Mouse (Mus musculus): ENCODE measurements around the gene Sec22a. TPM values are rescaled to one million over a fixed set of nuclear protein-coding genes. Genes with fewer than 3 reads are reported as not detected.
A peak's percentile ranks its signal among the peaks of the same experiment; 100 is the strongest.

Gene Sec22a
- total and polyA plus RNA-seq, 2 experiments from 2014 or later: 12.7 to 31.9 TPM

GRCm38 (mm10) chr16:35310551-35311110, 53.1 kb downstream of the Sec22a start:
- H3K27ac ChIP-seq (ENCODE audit: low read depth): no peak overlapping the region
- no peak overlapping the region for H3K4me2 ChIP-seq (ENCODE audit: low read depth, low read length)
- peaks cover 18% of the 10 kb centered on the region; the same call in 1 of the 2 replicates for H3K36me3 ChIP-seq (replicated peaks; ENCODE audit: control insufficient read depth, insufficient read depth, low read length)
- 14% methylated on average over 2 of the region's 2 CpGs for WGBS
- H3K9me3 ChIP-seq (replicated peaks; ENCODE audit: control insufficient read depth, low read length): no peaks in the 10 kb centered on the region
- H3K27me3 ChIP-seq (ENCODE audit: control insufficient read depth, insufficient read depth, low read length): no peaks in the 10 kb centered on the region
- no peak for DNase-seq (ENCODE audit: low spot score)
- peaks cover 38% of the 10 kb centered on the region for H3K4me1 ChIP-seq (ENCODE audit: control insufficient read depth, insufficient read depth)
- TF ChIP-seq CTCF (IDR thresholded peaks at IDR 0.05; ENCODE audit: low read depth): no peak
- TF ChIP-seq EP300 (IDR thresholded peaks at IDR 0.05; ENCODE audit: low read depth): no peak
- no peak overlapping the region for H3K4me3 ChIP-seq (ENCODE audit: low read depth, low read length)
- no peak for ATAC-seq (ENCODE audit: insufficient read depth, low read depth)
- no peak overlapping the region for H3K9ac ChIP-seq (replicated peaks; ENCODE audit: low read depth, low read length)

- Histone ChIP-seq H3K9me3 (replicated peaks; ENCODE audit: control insufficient read depth, low read length) (no peaks in the 10 kb centered on the region), H3K4me3 (ENCODE audit: low read depth, low read length) (no peak overlapping the region), H3K9ac (replicated peaks; ENCODE audit: low read depth, low read length) (no peak overlapping the region), H3K4me1 (ENCODE audit: control insufficient read depth, insufficient read depth) (peaks cover 38% of the 10 kb centered on the region), H3K4me2 (ENCODE audit: low read depth, low read length) (no peak overlapping the region), H3K36me3 (replicated peaks; ENCODE audit: control insufficient read depth, insufficient read depth, low read length) (peaks cover 26% of the 10 kb centered on the region; the same call in 1 of the 2 replicates), H3K27me3 (ENCODE audit: control insufficient read depth, insufficient read depth, low read length) (no peaks in the 10 kb centered on the region), H3K27ac (ENCODE audit: low read depth) (no peak overlapping the region)
- ATAC-seq (ENCODE audit: insufficient read depth, low read depth) (no peak), DNase-seq (ENCODE audit: low spot score) (no peak)
- TF ChIP-seq CTCF (IDR thresholded peaks at IDR 0.05; ENCODE audit: low read depth): no peak
- TF ChIP-seq EP300 (IDR thresholded peaks at IDR 0.05; ENCODE audit: low read depth): no peak
- WGBS: 80% methylated on average over 4 of the region's 4 CpGs
Observed at GRCm38 (mm10) chr16:35309634-35310033, 54.1 kb downstream of the Sec22a start.

GRCm38 (mm10) chr16:35308486-35309143, 55.1 kb downstream of the Sec22a start:
- Histone ChIP-seq H3K9me3 (replicated peaks; ENCODE audit: control insufficient read depth, low read length) (no peaks in the 10 kb centered on the region), H3K36me3 (replicated peaks; ENCODE audit: control insufficient read depth, insufficient read depth, low read length) (peaks cover 32% of the 10 kb centered on the region), H3K27ac (ENCODE audit: low read depth) (peak overlapping the region; percentile 70; the same call in 1 of the 2 replicates), H3K4me1 (ENCODE audit: control insufficient read depth, insufficient read depth) (peaks cover 38% of the 10 kb centered on the region), H3K27me3 (ENCODE audit: control insufficient read depth, insufficient read depth, low read length) (no peaks in the 10 kb centered on the region), H3K4me3 (ENCODE audit: low read depth, low read length) (no peak overlapping the region), H3K4me2 (ENCODE audit: low read depth, low read length) (no peak overlapping the region), H3K9ac (replicated peaks; ENCODE audit: low read depth, low read length) (no peak overlapping the region)
- ATAC-seq (ENCODE audit: insufficient read depth, low read depth) (no peak), DNase-seq (ENCODE audit: low spot score) (no peak)
- 77% methylated on average over 6 of the region's 6 CpGs for whole genome bisulfite sequencing
- TF ChIP-seq EP300 (IDR thresholded peaks at IDR 0.05; ENCODE audit: low read depth) (no peak), CTCF (IDR thresholded peaks at IDR 0.05; ENCODE audit: low read depth) (no peak)

- H3K36me3 ChIP-seq (replicated peaks; ENCODE audit: control insufficient read depth, insufficient read depth, low read length): peaks cover 32% of the 10 kb centered on the region
- no peaks in the 10 kb centered on the region for H3K9me3 ChIP-seq (replicated peaks; ENCODE audit: control insufficient read depth, low read length)
- H3K27me3 ChIP-seq (ENCODE audit: control insufficient read depth, insufficient read depth, low read length): no peaks in the 10 kb centered on the region
- TF ChIP-seq CTCF (IDR thresholded peaks at IDR 0.05; ENCODE audit: low read depth) (no peak), EP300 (IDR thresholded peaks at IDR 0.05; ENCODE audit: low read depth) (no peak)
- 73% methylated on average over 6 of the region's 6 CpGs for WGBS
- no peak overlapping the region for H3K4me2 ChIP-seq (ENCODE audit: low read depth, low read length)
- H3K4me3 ChIP-seq (ENCODE audit: low read depth, low read length): no peak overlapping the region
- H3K9ac ChIP-seq (replicated peaks; ENCODE audit: low read depth, low read length): no peak overlapping the region
- DNase-seq (ENCODE audit: low spot score) (no peak), ATAC-seq (ENCODE audit: insufficient read depth, low read depth) (no peak)
- peaks cover 40% of the 10 kb centered on the region for H3K4me1 ChIP-seq (ENCODE audit: control insufficient read depth, insufficient read depth)
- H3K27ac ChIP-seq (ENCODE audit: low read depth): peak overlapping the region; percentile 70
Observed at GRCm38 (mm10) chr16:35308016-35308415, 55.7 kb downstream of the Sec22a start.

- no peak overlapping the region for H3K4me3 ChIP-seq (ENCODE audit: low read depth, low read length)
- WGBS: 84% methylated on average over 2 of the region's 2 CpGs
- peaks cover 43% of the 10 kb centered on the region for H3K4me1 ChIP-seq (ENCODE audit: control insufficient read depth, insufficient read depth)
- no peak for ATAC-seq (ENCODE audit: insufficient read depth, low read depth)
- DNase-seq (ENCODE audit: low spot score): no peak
- TF ChIP-seq CTCF (IDR thresholded peaks at IDR 0.05; ENCODE audit: low read depth): no peak
- no peak for TF ChIP-seq EP300 (IDR thresholded peaks at IDR 0.05; ENCODE audit: low read depth)
- no peak overlapping the region for H3K9ac ChIP-seq (replicated peaks; ENCODE audit: low read depth, low read length)
- H3K4me2 ChIP-seq (ENCODE audit: low read depth, low read length): no peak overlapping the region
- H3K27me3 ChIP-seq (ENCODE audit: control insufficient read depth, insufficient read depth, low read length): no peaks in the 10 kb centered on the region
- peaks cover 30% of the 10 kb centered on the region for H3K36me3 ChIP-seq (replicated peaks; ENCODE audit: control insufficient read depth, insufficient read depth, low read length)
- H3K9me3 ChIP-seq (replicated peaks; ENCODE audit: control insufficient read depth, low read length): no peaks in the 10 kb centered on the region
- H3K27ac ChIP-seq (ENCODE audit: low read depth): 0 out of 2 replicates have a peak overlapping the region, but pooled peaks have one; percentile 70
Observed at GRCm38 (mm10) chr16:35307331-35307730, 56.4 kb downstream of the Sec22a start.
